Mouse (Mus musculus): ENCODE measurements around the gene Chpf2. TPM values are rescaled to one million over a fixed set of nuclear protein-coding genes. Genes with fewer than 3 reads are reported as not detected.

Gene Chpf2
- total and polyA plus RNA-seq, 3 experiments = 37.9 to 76.6 (median 49.7) TPM

Small RNAs within 50 kb of the gene (microRNA-seq; reads per million reads assigned to microRNA genes)
- 1,002 to 1,630 reads per million in 2 experiments for gene Mir671

Other genes with a start within 250 kb of the Chpf2 start
- gene Kcnh2, start 235.1 kb upstream of the Chpf2 start, total RNA-seq (2021) = 10 to 100 TPM; 12.3 to 26.4 TPM
- gene Kcnh2, start 235.1 kb upstream of the Chpf2 start, polyA plus RNA-seq (2012; rRNA removed) = 75.2 and 99.5 TPM in 2 replicates
- gene Nos3, start 221.9 kb upstream of the Chpf2 start, total RNA-seq (2021) = 10 to 100 TPM in 1 of 2 experiments, 1 to 10 TPM in 1; 8.5 to 13.6 TPM
- 22.1 and 33.1 TPM in 2 replicates for gene Nos3, start 221.9 kb upstream of the Chpf2 start, polyA plus RNA-seq (2012; rRNA removed)
- 1 to 10 TPM; 1.5 to 1.7 TPM for gene Atg9b, start 194.6 kb upstream of the Chpf2 start, total RNA-seq (2021)
- 7.5 and 11.6 TPM in 2 replicates for gene Atg9b, start 194.6 kb upstream of the Chpf2 start, polyA plus RNA-seq (2012; rRNA removed)
- gene Abcb8, start 193.1 kb upstream of the Chpf2 start, total RNA-seq (2021) = 10 to 100 TPM; 63.6 to 69.8 TPM
- 165 and 174 TPM in 2 replicates for gene Abcb8, start 193.1 kb upstream of the Chpf2 start, polyA plus RNA-seq (2012; rRNA removed)
- under 1 TPM in 1 of 2 experiments, not detected in 1; 0.48 TPM for gene Asic3, start 173.3 kb upstream of the Chpf2 start, total RNA-seq (2021)
- 0.74 and 1.2 TPM in 2 replicates for gene Asic3, start 173.3 kb upstream of the Chpf2 start, polyA plus RNA-seq (2012; rRNA removed)
- 10 to 100 TPM; 40.7 to 47.9 TPM for gene Cdk5, start 163.2 kb upstream of the Chpf2 start, total RNA-seq (2021)
- gene Cdk5, start 163.2 kb upstream of the Chpf2 start, polyA plus RNA-seq (2012; rRNA removed) = 60.2 and 63.3 TPM in 2 replicates
- gene Slc4a2, start 162.9 kb upstream of the Chpf2 start, total RNA-seq (2021) = 10 to 100 TPM; 58.4 to 63.2 TPM
- gene Slc4a2, start 162.9 kb upstream of the Chpf2 start, polyA plus RNA-seq (2012; rRNA removed) = 65.9 and 74.0 TPM in 2 replicates
- gene Fastk, start 141.5 kb upstream of the Chpf2 start, total RNA-seq (2021) = 100 to 1,000 TPM in 1 of 2 experiments, 10 to 100 TPM in 1; 93.4 to 108 TPM
- 335 and 350 TPM in 2 replicates for gene Fastk, start 141.5 kb upstream of the Chpf2 start, polyA plus RNA-seq (2012; rRNA removed)
- 10 to 100 TPM; 16.7 to 20.5 TPM for gene Tmub1, start 138.9 kb upstream of the Chpf2 start, total RNA-seq (2021)
- gene Tmub1, start 138.9 kb upstream of the Chpf2 start, polyA plus RNA-seq (2012; rRNA removed) = 86.7 and 94.5 TPM in 2 replicates
- gene Agap3, start 134.6 kb upstream of the Chpf2 start, total RNA-seq (2021) = 10 to 100 TPM; 78.8 to 89.8 TPM
- 96.5 and 106 TPM in 2 replicates for gene Agap3, start 134.6 kb upstream of the Chpf2 start, polyA plus RNA-seq (2012; rRNA removed)
- gene Gbx1, start 59.5 kb upstream of the Chpf2 start, total RNA-seq (2021) = not detected
- gene Gbx1, start 59.5 kb upstream of the Chpf2 start, polyA plus RNA-seq (2012; rRNA removed) = not detected in 2 replicates
- gene Asb10, start 45.8 kb upstream of the Chpf2 start, total RNA-seq (2021) = not detected
- 0.30 and 0.76 TPM in 2 replicates for gene Asb10, start 45.8 kb upstream of the Chpf2 start, polyA plus RNA-seq (2012; rRNA removed)
- gene 4931409K22Rik, start 29.9 kb upstream of the Chpf2 start, total RNA-seq (2021) = not detected
- gene 4931409K22Rik, start 29.9 kb upstream of the Chpf2 start, polyA plus RNA-seq (2012; rRNA removed) = not detected in 2 replicates
- gene Abcf2, start 9.3 kb upstream of the Chpf2 start, total RNA-seq (2021) = 10 to 100 TPM; 72.0 TPM
- gene Abcf2, start 9.3 kb upstream of the Chpf2 start, polyA plus RNA-seq (2012; rRNA removed) = 66.9 and 82.4 TPM in 2 replicates
- 10 to 100 TPM; 14.2 to 25.0 TPM for gene Smarcd3, start 37.7 kb downstream of the Chpf2 start, total RNA-seq (2021)
- gene Smarcd3, start 37.7 kb downstream of the Chpf2 start, polyA plus RNA-seq (2012; rRNA removed) = 53.1 and 71.3 TPM in 2 replicates
- gene Nub1, start 98.8 kb downstream of the Chpf2 start, total RNA-seq (2021) = 10 to 100 TPM; 60.7 to 64.1 TPM
- gene Nub1, start 98.8 kb downstream of the Chpf2 start, polyA plus RNA-seq (2012; rRNA removed) = 46.4 and 55.5 TPM in 2 replicates
- 1 to 10 TPM in 1 of 2 experiments, under 1 TPM in 1; 0.66 to 1.7 TPM for gene Wdr86, start 144.0 kb downstream of the Chpf2 start, total RNA-seq (2021)
- 7.4 and 7.6 TPM in 2 replicates for gene Wdr86, start 144.0 kb downstream of the Chpf2 start, polyA plus RNA-seq (2012; rRNA removed)
- 1 to 10 TPM in 1 of 2 experiments, not detected in 1; 3.6 TPM for gene Crygn, start 171.3 kb downstream of the Chpf2 start, total RNA-seq (2021)
- not detected in 2 replicates for gene Crygn, start 171.3 kb downstream of the Chpf2 start, polyA plus RNA-seq (2012; rRNA removed)

All from adrenal gland, adult 2 months (tissue).